Mouse (Mus musculus) midbrain, embryonic 11.5 days (tissue): ENCODE data around the gene Usp53. TPM values are rescaled to one million over a fixed set of nuclear protein-coding genes. Genes with fewer than 3 reads are reported as not detected.
A peak's percentile ranks its signal among the peaks of the same experiment; 100 is the strongest.
"Not testable (repeated sequence)": the region's sequence is repeated elsewhere in the genome, so short reads cannot be mapped to it uniquely, and the experiment has no call there.

Source experiments
- ATAC-seq: fragments of 200-750 bp; cut with Nextera tagmentation; 2 replicates; pipeline ENCODE4 v1.8.0; 2017; ENCODE audit warnings: moderate TSS enrichment, moderate library complexity; ENCODE audit not compliant: low FRiP score
- DNase-seq: peaks from one replicate; pipeline ENCODE4 v3.0.0; 2015; ENCODE audit warnings: low spot score; ENCODE audit errors: missing footprints
- H3K27ac ChIP-seq: fragments of 300-500 bp; sonication (generic); 2 replicates; pipeline ENCODE4 v1.5.1; 2014; ENCODE audit warnings: low read depth, low read length
- H3K27me3 ChIP-seq: fragments of 300-500 bp; sonication (generic); 2 replicates; pipeline ENCODE4 v1.6.1; 2014; ENCODE audit warnings: mild to moderate bottlenecking, low read length, moderate library complexity, mixed read lengths; ENCODE audit not compliant: control insufficient read depth, insufficient read depth
- H3K36me3 ChIP-seq: fragments of 300-500 bp; sonication (generic); 2 replicates; pipeline ENCODE4 v1.6.1; 2014; ENCODE audit warnings: mild to moderate bottlenecking, low read length, moderate library complexity, mixed read lengths; ENCODE audit not compliant: control insufficient read depth, insufficient read depth
- H3K4me1 ChIP-seq: fragments of 300-500 bp; sonication (generic); 2 replicates; pipeline ENCODE4 v1.6.1; 2014; ENCODE audit warnings: low read length; ENCODE audit not compliant: control insufficient read depth, insufficient read depth
- H3K4me2 ChIP-seq: fragments of 300-500 bp; sonication (generic); 2 replicates; pipeline ENCODE4 v1.6.1; 2014; ENCODE audit warnings: mild to moderate bottlenecking, moderate library complexity
- H3K4me3 ChIP-seq: fragments of 300-500 bp; sonication (generic); 2 replicates; pipeline ENCODE4 v1.5.1; 2014; ENCODE audit warnings: low read depth, low read length
- H3K9ac ChIP-seq: fragments of 300-500 bp; sonication (generic); 2 replicates; pipeline ENCODE4 v1.6.1; 2014; ENCODE audit warnings: low read length
- H3K9me3 ChIP-seq: fragments of 300-500 bp; sonication (generic); 2 replicates; pipeline ENCODE4 v1.6.1; 2016; ENCODE audit warnings: low read length; ENCODE audit not compliant: control insufficient read depth
- WGBS: fragments of 180-500 bp; shearing (Covaris S2); extraction: QIAGEN DNeasy Blood & Tissue Kit; methylation state at CpG from one replicate; pipeline ENCODE4 v1.1.7; 2014; 5-methylcytosine and 5-hydroxymethylcytosine counted together
- polyA plus RNA-seq: library from polyadenylated mRNA; unstranded; fragments of >200 nt; fragmentation: Nextera tagmentation; extraction: Ambion mirVana; gene quantifications from 2 replicates; pipeline ENCODE4 v1.2.1, GENCODE M21; 2014

Usp53 gene
- polyA plus RNA-seq, 1 experiment from 2014 or later: 3.7 TPM

DNA sequence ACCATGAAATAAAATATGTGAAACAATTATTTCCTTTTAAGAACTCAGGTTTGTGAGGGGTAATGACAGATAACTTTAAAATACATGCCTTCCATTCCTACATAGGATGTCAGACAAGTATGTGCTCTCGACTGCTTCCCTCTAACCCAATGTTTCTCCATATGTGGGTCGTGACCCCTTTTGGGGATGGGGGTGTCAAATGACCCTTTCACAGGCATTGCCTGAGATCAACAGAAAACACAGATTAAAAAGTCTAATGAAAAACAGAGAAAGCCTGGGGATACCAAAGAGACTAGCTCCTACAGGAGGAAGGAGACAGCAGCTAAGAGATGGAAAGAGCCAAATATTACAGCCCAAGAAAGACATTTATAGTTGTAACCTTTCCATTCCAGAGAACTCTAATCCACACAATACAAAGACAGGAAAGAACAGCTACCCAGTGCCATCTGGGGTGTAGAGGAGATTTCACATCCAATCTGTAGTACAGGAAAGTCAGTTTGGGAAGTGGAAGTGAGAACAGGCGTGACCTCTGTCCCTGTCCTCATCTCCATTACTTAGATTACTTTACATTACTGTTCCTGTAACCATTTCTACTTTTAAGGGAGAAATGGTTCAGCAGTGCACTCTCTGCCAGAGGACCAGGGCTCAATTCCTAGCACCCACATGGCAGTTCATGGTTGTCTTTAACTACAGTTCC, 12.0 kb downstream of the Usp53 start:
- Histone ChIP-seq H3K9me3 (no peaks in the 10 kb centered on the region), H3K9ac (no peak overlapping the region), H3K27ac (no peak overlapping the region), H3K4me1 (no peaks in the 10 kb centered on the region), H3K4me2 (no peak overlapping the region), H3K27me3 (no peaks in the 10 kb centered on the region), H3K36me3 (no peaks in the 10 kb centered on the region), H3K4me3 (no peak overlapping the region)
- no peak for ATAC-seq
- peak; percentile 49 for DNase-seq
- WGBS: 66% methylated on average over 3 of the region's 3 CpGs

DNA sequence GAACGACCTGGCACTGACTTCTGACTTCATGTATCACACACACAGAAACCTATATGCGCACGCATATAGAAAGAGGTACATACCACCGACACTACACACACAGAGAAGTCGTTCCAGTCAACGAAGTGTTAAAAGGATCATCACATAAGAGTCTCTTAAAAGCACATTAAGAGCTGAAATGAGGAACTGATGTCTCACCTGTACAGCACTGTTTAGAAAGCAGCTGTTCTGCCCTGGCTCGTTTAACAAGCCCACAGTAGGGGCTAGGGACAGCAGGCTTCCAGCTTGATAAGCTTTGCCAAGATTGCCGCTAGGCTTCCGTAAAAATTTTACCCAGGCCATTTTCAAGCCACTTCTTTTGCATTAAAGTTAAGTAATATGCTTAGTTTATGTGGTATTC, 15.9 kb downstream of the Usp53 start:
- H3K4me3 ChIP-seq: no peak overlapping the region
- no peaks in the 10 kb centered on the region for H3K27me3 ChIP-seq
- H3K36me3 ChIP-seq: no peaks in the 10 kb centered on the region
- H3K9ac ChIP-seq: no peak overlapping the region
- no peak overlapping the region for H3K4me2 ChIP-seq
- no peaks in the 10 kb centered on the region for H3K9me3 ChIP-seq
- ATAC-seq (no peak), DNase-seq (peak; percentile 64)
- H3K4me1 ChIP-seq: no peaks in the 10 kb centered on the region
- WGBS: 92% methylated on average over 9 of the region's 9 CpGs
- H3K27ac ChIP-seq: no peak overlapping the region

DNA sequence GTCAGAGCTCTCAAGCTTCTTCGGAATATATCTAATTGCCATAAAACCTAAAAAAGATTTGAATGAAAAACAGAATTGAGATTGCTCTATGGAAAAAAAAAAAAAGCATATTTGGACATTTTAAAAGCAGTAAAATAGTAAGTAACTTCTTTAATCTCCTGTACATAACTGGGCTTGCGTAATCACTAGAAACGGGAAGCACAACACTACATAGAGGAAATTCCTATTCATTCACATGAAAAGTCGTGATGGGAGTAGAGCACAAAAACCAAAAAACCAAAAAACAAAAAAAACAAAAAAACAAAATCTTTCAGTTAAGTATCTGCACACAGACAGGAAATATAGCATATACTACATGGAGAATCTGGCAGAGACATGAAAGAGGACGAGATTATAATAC, 20.0 kb downstream of the Usp53 start:
- WGBS: 92% methylated on average over 5 of the region's 5 CpGs
- no peak for ATAC-seq

DNA sequence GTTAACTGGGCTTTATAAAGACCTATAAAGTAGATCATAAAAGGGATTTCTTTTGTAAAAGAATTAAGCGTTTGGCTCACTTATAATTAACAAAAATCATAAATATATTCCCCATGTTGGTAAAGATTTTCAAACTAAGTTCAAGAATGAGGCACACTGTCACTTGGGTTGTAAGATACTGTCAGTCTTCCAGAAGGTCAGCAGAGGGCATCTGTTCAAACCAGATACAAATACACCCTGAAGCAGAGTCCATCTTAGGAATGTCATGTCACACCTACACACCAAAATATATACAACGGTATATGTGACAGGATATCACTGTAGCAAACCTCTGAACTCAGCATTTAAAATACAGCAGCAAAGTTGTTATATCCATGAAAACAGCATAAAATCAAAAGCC, 34.2 kb downstream of the Usp53 start:
- Histone ChIP-seq H3K4me1 (no peaks in the 10 kb centered on the region), H3K36me3 (no peaks in the 10 kb centered on the region), H3K4me3 (no peak overlapping the region), H3K4me2 (no peak overlapping the region), H3K27ac (no peak overlapping the region), H3K9me3 (no peaks in the 10 kb centered on the region), H3K27me3 (no peaks in the 10 kb centered on the region), H3K9ac (no peak overlapping the region)
- DNase-seq (no peak), ATAC-seq (no peak)
- WGBS: 96% methylated on average over 2 of the region's 2 CpGs

More for the DNA sequence above, 20.0 kb downstream of the Usp53 start:
- Histone ChIP-seq H3K9me3 (no peaks in the 10 kb centered on the region), H3K4me1 (no peaks in the 10 kb centered on the region), H3K36me3 (no peaks in the 10 kb centered on the region), H3K27me3 (no peaks in the 10 kb centered on the region), H3K4me2 (no peak overlapping the region), H3K27ac (no peak overlapping the region), H3K9ac (no peak overlapping the region), H3K4me3 (no peak overlapping the region)
- no peak for DNase-seq

DNA sequence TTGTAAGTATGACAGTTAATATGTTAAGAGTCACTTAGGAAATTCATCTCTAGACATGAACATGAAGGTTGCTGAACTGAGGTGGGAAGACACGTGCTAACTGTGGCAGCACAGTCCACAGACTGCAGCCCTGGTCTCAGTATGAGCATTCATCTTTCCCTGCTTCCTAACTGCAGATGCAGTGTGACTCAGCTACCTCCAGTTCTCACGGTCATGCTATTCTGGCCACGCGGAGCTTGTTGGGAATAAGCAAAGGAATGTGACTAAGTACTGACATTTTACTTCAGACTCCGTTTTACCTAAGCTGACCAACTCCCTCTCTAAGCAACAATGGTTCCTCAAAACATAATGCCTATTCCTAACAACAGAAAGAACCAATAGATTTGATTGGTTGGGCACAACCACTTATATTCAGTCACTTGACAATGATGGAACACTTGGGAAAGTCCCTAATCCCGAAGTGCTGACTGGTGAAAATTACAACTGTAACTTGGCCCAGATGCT, 40.9 kb downstream of the Usp53 start:
- ATAC-seq (no peak), DNase-seq (no peak)
- WGBS: 88% methylated on average over 6 of the region's 6 CpGs
- H3K4me3 ChIP-seq: no peak overlapping the region
- H3K27ac ChIP-seq: no peak overlapping the region
- no peaks in the 10 kb centered on the region for H3K27me3 ChIP-seq
- H3K36me3 ChIP-seq: no peaks in the 10 kb centered on the region
- H3K4me1 ChIP-seq: no peaks in the 10 kb centered on the region
- no peaks in the 10 kb centered on the region for H3K9me3 ChIP-seq
- no peak overlapping the region for H3K4me2 ChIP-seq
- no peak overlapping the region for H3K9ac ChIP-seq

DNA sequence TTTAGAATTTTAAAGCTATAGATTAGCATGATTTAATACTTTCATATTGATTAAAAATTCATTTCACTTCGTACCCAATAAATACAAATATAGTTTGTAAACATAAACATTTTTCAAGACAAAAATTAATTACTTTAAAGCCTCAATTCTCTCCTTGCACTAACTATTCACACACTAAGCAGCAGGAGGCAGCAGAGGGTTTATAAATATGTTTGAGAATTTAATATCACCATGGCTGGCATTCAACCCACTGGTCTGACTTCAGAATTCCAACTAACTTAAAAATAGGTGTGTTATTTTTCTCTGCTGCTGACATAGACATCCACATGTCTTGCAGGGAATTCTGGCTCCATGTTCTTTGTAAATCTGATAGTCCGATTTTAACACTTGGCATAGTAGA, 45.1 kb downstream of the Usp53 start:
- ATAC-seq: no peak
- H3K27me3 ChIP-seq: no peaks in the 10 kb centered on the region
- 79% methylated on average over 2 of the region's 2 CpGs for WGBS
- DNase-seq: no peak
- H3K4me1 ChIP-seq: no peaks in the 10 kb centered on the region
- H3K9me3 ChIP-seq: no peaks in the 10 kb centered on the region
- no peaks in the 10 kb centered on the region for H3K36me3 ChIP-seq
- H3K4me3 ChIP-seq: no peak overlapping the region
- no peak overlapping the region for H3K9ac ChIP-seq
- H3K27ac ChIP-seq: no peak overlapping the region
- H3K4me2 ChIP-seq: no peak overlapping the region

DNA sequence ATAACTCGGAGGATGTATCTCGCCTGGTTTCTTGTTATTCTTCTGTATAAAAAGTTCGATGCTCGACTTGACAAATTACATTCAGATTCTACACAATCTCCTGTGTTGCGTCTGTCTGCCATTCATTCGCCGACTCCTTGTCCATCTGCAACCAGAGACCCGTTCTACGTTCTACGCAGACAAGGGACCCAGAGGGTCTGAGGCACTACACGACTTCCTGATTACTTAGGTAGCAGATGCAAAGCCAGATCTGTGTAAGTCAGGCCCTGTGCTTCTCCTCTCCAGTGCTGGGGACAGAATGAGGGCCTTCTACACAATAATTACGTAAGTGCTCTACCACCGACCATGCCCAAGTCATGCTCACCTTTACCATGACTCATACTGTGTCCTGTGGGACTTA, 47.1 kb downstream of the Usp53 start:
- not testable (repeated sequence) for H3K27ac ChIP-seq, H3K4me2 ChIP-seq, DNase-seq, ATAC-seq, H3K9ac ChIP-seq, H3K9me3 ChIP-seq, H3K4me3 ChIP-seq, H3K27me3 ChIP-seq, H3K4me1 ChIP-seq, H3K36me3 ChIP-seq
- WGBS: 78% methylated on average over 13 of the region's 13 CpGs

DNA sequence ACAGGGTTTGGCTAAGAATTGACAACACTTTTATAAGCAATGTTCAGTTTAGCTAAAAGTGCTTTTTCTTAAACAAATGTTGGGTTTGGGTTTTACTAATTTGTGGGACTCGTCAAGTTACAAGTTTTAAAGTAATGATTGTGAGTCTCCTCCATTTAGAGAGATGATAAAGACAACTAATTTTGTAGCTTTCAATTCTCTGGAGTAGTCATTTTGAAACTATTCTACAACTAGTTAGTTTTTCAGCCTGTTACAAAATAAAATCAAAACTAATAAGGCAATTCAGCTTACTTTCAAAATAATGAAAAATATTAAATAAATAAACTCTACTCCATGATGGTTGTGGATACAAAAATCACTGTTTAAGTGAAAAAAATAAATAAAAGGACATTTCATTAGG, 51.8 kb downstream of the Usp53 start:
- H3K36me3 ChIP-seq: no peaks in the 10 kb centered on the region
- no peaks in the 10 kb centered on the region for H3K9me3 ChIP-seq
- no peak for ATAC-seq
- H3K4me1 ChIP-seq: no peaks in the 10 kb centered on the region
- H3K27ac ChIP-seq: no peak overlapping the region
- H3K4me2 ChIP-seq: no peak overlapping the region
- WGBS: 96% methylated on average over 1 of the region's 1 CpGs
- no peak overlapping the region for H3K4me3 ChIP-seq
- H3K27me3 ChIP-seq: no peaks in the 10 kb centered on the region
- DNase-seq: no peak
- H3K9ac ChIP-seq: no peak overlapping the region

DNA sequence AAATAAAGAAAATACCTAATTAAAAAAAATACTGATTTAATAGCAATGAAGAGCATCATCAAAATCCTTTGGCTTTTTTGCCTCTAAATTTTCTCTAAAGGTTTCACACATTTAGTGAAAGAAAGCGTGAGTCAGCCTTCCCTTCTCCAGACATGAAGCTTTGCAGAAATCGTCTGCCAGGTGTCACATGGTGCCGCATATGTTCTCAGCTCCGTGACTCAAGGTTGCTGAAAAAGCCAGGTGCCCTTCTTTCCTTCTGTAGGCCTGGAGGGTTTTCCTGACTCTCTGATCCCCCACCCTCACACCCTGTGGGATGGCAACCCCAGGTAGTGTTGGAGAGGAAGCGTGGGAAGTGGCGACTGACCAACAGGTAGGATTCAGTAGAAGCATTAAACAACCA, 54.6 kb downstream of the Usp53 start:
- no peaks in the 10 kb centered on the region for H3K27me3 ChIP-seq
- WGBS: 95% methylated on average over 6 of the region's 6 CpGs
- ATAC-seq: no peak

More for the DNA sequence above, 54.6 kb downstream of the Usp53 start:
- no peak overlapping the region for H3K27ac ChIP-seq
- H3K9me3 ChIP-seq: no peaks in the 10 kb centered on the region
- no peaks in the 10 kb centered on the region for H3K36me3 ChIP-seq
- no peak overlapping the region for H3K9ac ChIP-seq
- no peak overlapping the region for H3K4me2 ChIP-seq
- peaks cover 4% of the 10 kb centered on the region; the same call in 1 of the 2 replicates for H3K4me1 ChIP-seq
- no peak for DNase-seq
- H3K4me3 ChIP-seq: no peak overlapping the region
